ENCODE assay signal across 30 mouse cellular contexts in the genomic region with DNA sequence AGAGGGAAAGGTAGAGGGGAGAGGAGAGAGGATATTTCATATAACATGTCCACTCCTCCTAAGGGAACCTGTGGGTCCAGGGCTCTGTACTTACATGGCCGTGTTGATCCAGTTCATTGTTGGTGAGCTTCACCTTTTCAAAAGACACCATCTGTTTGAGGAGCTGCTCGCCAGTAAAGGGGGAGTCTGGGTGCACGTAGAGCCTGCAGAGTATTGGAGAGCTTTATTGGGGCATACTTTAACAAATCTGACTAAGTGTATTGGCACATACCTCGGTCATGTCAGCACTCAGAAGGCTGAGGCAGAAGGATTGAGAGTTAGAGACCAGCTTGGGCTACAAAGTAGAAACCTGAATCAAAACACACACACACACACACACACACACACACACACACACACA. TPM values are rescaled to one million over a fixed set of nuclear protein-coding genes. Genes with fewer than 3 reads are reported as not detected.
A peak's percentile ranks its signal among the peaks of the same experiment; 100 is the strongest.
DNase-seq lines count a peak whose midpoint lies in the region; ATAC-seq lines count a peak whose summit lies in the region.
"Had no signal": no experiment of that assay in that cellular context is flagged by ENCODE, and none has a peak within 500 bp of the region (broad histone marks: within the 10 kb centered on the region; RNA-seq: fewer than 3 reads in every experiment).

No protein-coding gene starts in this region.

- no peak for DNase-seq in heart, embryonic 10.5 days (ENCODE audit: low spot score)
- no peak for DNase-seq in heart, adult 8-10 months (ENCODE audit: low spot score)
- DNase-seq in heart, postnatal 36 days: no peak
- no peak for DNase-seq in lung, postnatal 25 days (ENCODE audit: low spot score)
- DNase-seq: adrenal gland, adult 2 months; adrenal gland, postnatal 14 days; cerebellum, adult 11 months; cerebellum, adult 2 months; cerebellum, adult 9-11 months; cerebellum, postnatal 25 days; forebrain, postnatal 0 days; gastrocnemius, postnatal 25 days; kidney, adult 18-20 months; kidney, adult 9 months had no signal

- peak overlapping the region; percentile 74 for H3K9ac ChIP-seq in heart, embryonic 13.5 days
- H3K9ac ChIP-seq in heart, embryonic 16.5 days (ENCODE audit: low read length): peak overlapping the region; percentile 45
- H3K9ac ChIP-seq: embryonic facial prominence, embryonic 12.5 days; embryonic facial prominence, embryonic 15.5 days; forebrain, postnatal 0 days; hindbrain, embryonic 14.5 days had no signal

- no peak for ATAC-seq in heart, embryonic 13.5 days (ENCODE audit: extremely low read depth, insufficient number of reproducible peaks, low FRiP score, low TSS enrichment)
- ATAC-seq in heart, embryonic 16.5 days (replicated peaks; ENCODE audit: extremely low read depth, insufficient read depth, low FRiP score): no peak
- ATAC-seq: CD4-positive, CD25-positive, alpha-beta regulatory T cell, adult 4 months; forebrain, embryonic 14.5 days; forebrain, postnatal 0 days; hindbrain, postnatal 0 days; inflammation-experienced regulatory T-cells, adult 6 months; intestine, embryonic 16.5 days had no signal

- peaks cover 13% of the 10 kb centered on the region for H3K4me1 ChIP-seq in heart, embryonic 10.5 days
- peaks cover 46% of the 10 kb centered on the region for H3K4me1 ChIP-seq in heart, embryonic 13.5 days
- H3K4me1 ChIP-seq in heart, embryonic 16.5 days (ENCODE audit: control insufficient read depth, insufficient read depth, low read length): peaks cover 10% of the 10 kb centered on the region

- peak overlapping the region; percentile 71 for H3K4me2 ChIP-seq in heart, embryonic 13.5 days
- H3K4me2 ChIP-seq in heart, embryonic 16.5 days (ENCODE audit: low read depth, low read length): peak overlapping the region; percentile 42
- H3K4me2 ChIP-seq: embryonic facial prominence, embryonic 12.5 days; embryonic facial prominence, embryonic 15.5 days; hindbrain, embryonic 14.5 days had no signal

- H3K27ac ChIP-seq in heart, embryonic 10.5 days: peak overlapping the region; percentile 43; the same call in 1 of the 2 replicates
- peak overlapping the region; percentile 73 for H3K27ac ChIP-seq in heart, embryonic 13.5 days (replicated peaks)
- peak overlapping the region; percentile 79 for H3K27ac ChIP-seq in heart, embryonic 16.5 days (ENCODE audit: low read length)
- H3K27ac ChIP-seq: embryonic facial prominence, embryonic 12.5 days; embryonic facial prominence, embryonic 15.5 days; hindbrain, embryonic 14.5 days; hindbrain, postnatal 0 days had no signal

- intact Hi-C loops in heart, postnatal 36 days (cut with DNase I): no loop called here

- H3K9me3 ChIP-seq in heart, embryonic 10.5 days: no peaks in the 10 kb centered on the region
- no peaks in the 10 kb centered on the region for H3K9me3 ChIP-seq in heart, embryonic 13.5 days
- H3K9me3 ChIP-seq in heart, embryonic 16.5 days (replicated peaks; ENCODE audit: control insufficient read depth, low read length): no peaks in the 10 kb centered on the region
- H3K9me3 ChIP-seq: embryonic facial prominence, embryonic 12.5 days; embryonic facial prominence, embryonic 15.5 days had no signal

- WGBS in heart, embryonic 10.5 days: 73% methylated on average over 4 of the region's 4 CpGs
- 41% methylated on average over 4 of the region's 4 CpGs for WGBS in heart, embryonic 13.5 days
- 36% methylated on average over 4 of the region's 4 CpGs for WGBS in heart, embryonic 16.5 days

- H3K36me3 ChIP-seq in heart, embryonic 10.5 days: peaks cover 71% of the 10 kb centered on the region
- H3K36me3 ChIP-seq in heart, embryonic 13.5 days: peaks cover 79% of the 10 kb centered on the region
- H3K36me3 ChIP-seq in heart, embryonic 16.5 days (ENCODE audit: control insufficient read depth, insufficient read depth): peaks cover 13% of the 10 kb centered on the region
- H3K36me3 ChIP-seq: embryonic facial prominence, embryonic 12.5 days; embryonic facial prominence, embryonic 15.5 days had no signal

- H3K4me3 ChIP-seq in heart, embryonic 10.5 days: no peak overlapping the region
- peak overlapping the region; percentile 31 for H3K4me3 ChIP-seq in heart, embryonic 13.5 days
- H3K4me3 ChIP-seq in heart, embryonic 16.5 days (ENCODE audit: low read length): peak overlapping the region; percentile 20
- H3K4me3 ChIP-seq: embryonic facial prominence, embryonic 12.5 days; embryonic facial prominence, embryonic 15.5 days had no signal

- H3K27me3 ChIP-seq in heart, embryonic 10.5 days (ENCODE audit: insufficient read depth, poor library complexity, severe bottlenecking): 0 out of 2 replicates have a peak, but pooled peaks cover 3% of the 10 kb centered on the region
- no peaks in the 10 kb centered on the region for H3K27me3 ChIP-seq in heart, embryonic 13.5 days (replicated peaks)
- no peaks in the 10 kb centered on the region for H3K27me3 ChIP-seq in heart, embryonic 16.5 days (ENCODE audit: control insufficient read depth, insufficient read depth, low read length)

RNA-seq across cellular contexts. Expression of a gene that starts 8.5 kb away (rescaled TPM):
- 46.8 and 69.7 TPM in 2 replicates for polyA plus RNA-seq in heart, embryonic 10.5 days (2016; fragmentation: Nextera tagmentation; extraction: Ambion mirVana)
- 10 to 100 TPM; 80.1 to 90.6 (median 87.4) TPM for total RNA-seq in heart, adult 8-10 months (2022)
- polyA plus RNA-seq in heart, embryonic 13.5 days (2015; fragmentation: Nextera tagmentation; extraction: Ambion mirVana): 68.8 and 69.5 TPM in 2 replicates
- total RNA-seq in heart, postnatal 36 days (2021): 10 to 100 TPM; 69.2 to 97.3 TPM
- polyA plus RNA-seq in heart, embryonic 16.5 days (2015; fragmentation: Nextera tagmentation; extraction: Ambion mirVana): 67.6 and 68.9 TPM in 2 replicates
- total RNA-seq: common myeloid progenitor, adult 5-6 weeks; gastrocnemius, adult 8-10 months; gastrocnemius, postnatal 25 days; MEL had no signal
- polyA plus RNA-seq: C2C12; CD4-positive, CD25-positive, alpha-beta regulatory T cell, adult 4 months; embryonic facial prominence, embryonic 15.5 days; forebrain, postnatal 0 days; frontal cortex, adult 2 months; gonadal fat pad, adult 2 months; inflammation-experienced regulatory T-cells, adult 6 months had no signal
